Mouse (Mus musculus): ENCODE data around the gene Parm1. TPM values are rescaled to one million over a fixed set of nuclear protein-coding genes. Genes with fewer than 3 reads are reported as not detected.

Parm1 gene
- polyA plus RNA-seq, 1 experiment, result 6.5 TPM

- Histone ChIP-seq H3K4me3 (replicated peaks; ENCODE audit: extremely low read depth, low read depth, low read length) (no peak overlapping the region), H3K4me1 (ENCODE audit: control insufficient read depth, insufficient read depth, low read length) (no peaks in the 10 kb centered on the region)
- no peak for DNase-seq
- WGBS, result 9% methylated on average over 6 of the region's 6 CpGs
- TF ChIP-seq CTCF (IDR thresholded peaks at IDR 0.05; ENCODE audit: insufficient read depth, low read length), result no peak
- no peak for TF ChIP-seq POLR2A (IDR thresholded peaks at IDR 0.05; ENCODE audit: borderline replicate concordance, extremely low read depth, low read depth, low read length)
Measured at GRCm38 (mm10) chr5:91517077-91517476, 338 bp upstream of the Parm1 start.

GRCm38 (mm10) chr5:91518302-91518790, 931 bp downstream of the Parm1 start:
- DNase-seq, result no peak
- Histone ChIP-seq H3K4me3 (replicated peaks; ENCODE audit: extremely low read depth, low read depth, low read length) (no peak overlapping the region), H3K4me1 (ENCODE audit: control insufficient read depth, insufficient read depth, low read length) (no peaks in the 10 kb centered on the region)
- 4% methylated on average over 16 of the region's 16 CpGs for WGBS
- TF ChIP-seq CTCF (IDR thresholded peaks at IDR 0.05; ENCODE audit: insufficient read depth, low read length), result no peak
- TF ChIP-seq POLR2A (IDR thresholded peaks at IDR 0.05; ENCODE audit: borderline replicate concordance, extremely low read depth, low read depth, low read length), result no peak

- 7% methylated on average over 7 of the region's 7 CpGs for WGBS
- TF ChIP-seq CTCF (IDR thresholded peaks at IDR 0.05; ENCODE audit: insufficient read depth, low read length), result no peak
- no peak for TF ChIP-seq POLR2A (IDR thresholded peaks at IDR 0.05; ENCODE audit: borderline replicate concordance, extremely low read depth, low read depth, low read length)
- H3K4me1 ChIP-seq (ENCODE audit: control insufficient read depth, insufficient read depth, low read length), result no peaks in the 10 kb centered on the region
- peak; percentile 15 for DNase-seq
- no peak overlapping the region for H3K4me3 ChIP-seq (replicated peaks; ENCODE audit: extremely low read depth, low read depth, low read length)
Measured at GRCm38 (mm10) chr5:91518946-91519345, 1.5 kb downstream of the Parm1 start.

- H3K4me1 ChIP-seq (ENCODE audit: control insufficient read depth, insufficient read depth, low read length), result no peaks in the 10 kb centered on the region
- WGBS, result 36% methylated on average over 4 of the region's 4 CpGs
- no peak for DNase-seq
- TF ChIP-seq CTCF (IDR thresholded peaks at IDR 0.05; ENCODE audit: insufficient read depth, low read length), result no peak
- no peak for TF ChIP-seq POLR2A (IDR thresholded peaks at IDR 0.05; ENCODE audit: borderline replicate concordance, extremely low read depth, low read depth, low read length)
- no peak overlapping the region for H3K4me3 ChIP-seq (replicated peaks; ENCODE audit: extremely low read depth, low read depth, low read length)
Measured at GRCm38 (mm10) chr5:91519521-91519920, 2.1 kb downstream of the Parm1 start.

GRCm38 (mm10) chr5:91532748-91533496, 15.5 kb downstream of the Parm1 start:
- DNase-seq, result no peak
- Histone ChIP-seq H3K4me3 (replicated peaks; ENCODE audit: extremely low read depth, low read depth, low read length) (no peak overlapping the region), H3K4me1 (ENCODE audit: control insufficient read depth, insufficient read depth, low read length) (no peaks in the 10 kb centered on the region)
- WGBS, result 70% methylated on average over 10 of the region's 10 CpGs
- no peak for TF ChIP-seq CTCF (IDR thresholded peaks at IDR 0.05; ENCODE audit: insufficient read depth, low read length)
- TF ChIP-seq POLR2A (IDR thresholded peaks at IDR 0.05; ENCODE audit: borderline replicate concordance, extremely low read depth, low read depth, low read length), result no peak

GRCm38 (mm10) chr5:91559071-91559610, 41.7 kb downstream of the Parm1 start:
- no peak for TF ChIP-seq POLR2A (IDR thresholded peaks at IDR 0.05; ENCODE audit: borderline replicate concordance, extremely low read depth, low read depth, low read length)
- TF ChIP-seq CTCF (IDR thresholded peaks at IDR 0.05; ENCODE audit: insufficient read depth, low read length), result no peak
- DNase-seq, result no peak
- Histone ChIP-seq H3K4me3 (replicated peaks; ENCODE audit: extremely low read depth, low read depth, low read length) (no peak overlapping the region), H3K4me1 (ENCODE audit: control insufficient read depth, insufficient read depth, low read length) (no peaks in the 10 kb centered on the region)
- WGBS, result 67% methylated on average over 7 of the region's 7 CpGs

- no peak for DNase-seq
- Histone ChIP-seq H3K4me3 (replicated peaks; ENCODE audit: extremely low read depth, low read depth, low read length) (no peak overlapping the region), H3K4me1 (ENCODE audit: control insufficient read depth, insufficient read depth, low read length) (no peaks in the 10 kb centered on the region)
- TF ChIP-seq CTCF (IDR thresholded peaks at IDR 0.05; ENCODE audit: insufficient read depth, low read length), result no peak
- no peak for TF ChIP-seq POLR2A (IDR thresholded peaks at IDR 0.05; ENCODE audit: borderline replicate concordance, extremely low read depth, low read depth, low read length)
- WGBS, result 49% methylated on average over 2 of the region's 2 CpGs
Measured at GRCm38 (mm10) chr5:91559711-91560110, 42.3 kb downstream of the Parm1 start.

GRCm38 (mm10) chr5:91561394-91561793, 44.0 kb downstream of the Parm1 start:
- Histone ChIP-seq H3K4me3 (replicated peaks; ENCODE audit: extremely low read depth, low read depth, low read length) (no peak overlapping the region), H3K4me1 (ENCODE audit: control insufficient read depth, insufficient read depth, low read length) (no peaks in the 10 kb centered on the region)
- no peak for DNase-seq
- WGBS, result 79% methylated on average over 3 of the region's 3 CpGs
- TF ChIP-seq CTCF (IDR thresholded peaks at IDR 0.05; ENCODE audit: insufficient read depth, low read length) (no peak), POLR2A (IDR thresholded peaks at IDR 0.05; ENCODE audit: borderline replicate concordance, extremely low read depth, low read depth, low read length) (no peak)

- Histone ChIP-seq H3K4me1 (ENCODE audit: control insufficient read depth, insufficient read depth, low read length) (no peaks in the 10 kb centered on the region), H3K4me3 (replicated peaks; ENCODE audit: extremely low read depth, low read depth, low read length) (no peak overlapping the region)
- no peak for DNase-seq
- 60% methylated on average over 7 of the region's 7 CpGs for WGBS
- no peak for TF ChIP-seq CTCF (IDR thresholded peaks at IDR 0.05; ENCODE audit: insufficient read depth, low read length)
- no peak for TF ChIP-seq POLR2A (IDR thresholded peaks at IDR 0.05; ENCODE audit: borderline replicate concordance, extremely low read depth, low read depth, low read length)
Measured at GRCm38 (mm10) chr5:91562486-91562885, 45.1 kb downstream of the Parm1 start.

- Histone ChIP-seq H3K4me1 (ENCODE audit: control insufficient read depth, insufficient read depth, low read length) (no peaks in the 10 kb centered on the region), H3K4me3 (replicated peaks; ENCODE audit: extremely low read depth, low read depth, low read length) (no peak overlapping the region)
- TF ChIP-seq POLR2A (IDR thresholded peaks at IDR 0.05; ENCODE audit: borderline replicate concordance, extremely low read depth, low read depth, low read length) (no peak), CTCF (IDR thresholded peaks at IDR 0.05; ENCODE audit: insufficient read depth, low read length) (no peak)
- 60% methylated on average over 3 of the region's 3 CpGs for WGBS
- DNase-seq, result no peak
Measured at GRCm38 (mm10) chr5:91564054-91564453, 46.6 kb downstream of the Parm1 start.
